Mouse (Mus musculus) brain, adult 2 months (tissue): ENCODE measurements around the gene Gm28036.

ENCODE experiments used
- DNase-seq: peaks from one replicate; pipeline ENCODE4 v3.0.0; 2011; ENCODE audit warnings: low read depth, low spot score

Gm28036 gene

GRCm38 (mm10) chr2:156084541-156084940 lies 42.4 kb downstream of the Gm28036 start:
- no peak for DNase-seq

GRCm38 (mm10) chr2:156080391-156080790 lies 46.5 kb downstream of the Gm28036 start:
- no peak for DNase-seq

- peak; percentile 77 for DNase-seq
Measured at GRCm38 (mm10) chr2:156079674-156080073, 47.2 kb downstream of the Gm28036 start.

- no peak for DNase-seq
Measured at GRCm38 (mm10) chr2:156079183-156079560, 47.7 kb downstream of the Gm28036 start.

- no peak for DNase-seq
Measured at GRCm38 (mm10) chr2:156078421-156079182, 48.3 kb downstream of the Gm28036 start.

GRCm38 (mm10) chr2:156077461-156077860 lies 49.4 kb downstream of the Gm28036 start:
- no peak for DNase-seq

- no peak for DNase-seq
Measured at GRCm38 (mm10) chr2:156073725-156074124, 53.2 kb downstream of the Gm28036 start.

GRCm38 (mm10) chr2:156071236-156071635 lies 55.7 kb downstream of the Gm28036 start:
- DNase-seq: no peak

- DNase-seq: peak; percentile 65
Measured at GRCm38 (mm10) chr2:156067916-156068315, 59.0 kb downstream of the Gm28036 start.

- no peak for DNase-seq
Measured at GRCm38 (mm10) chr2:156066126-156066525, 60.8 kb downstream of the Gm28036 start.

GRCm38 (mm10) chr2:156065099-156066041 lies 61.5 kb downstream of the Gm28036 start, which contains the start of gene Spag4:
Gene Spag4, plus strand, starts transcription at chr2:156065175.
- peak; percentile 61 for DNase-seq

GRCm38 (mm10) chr2:156052816-156053215 lies 74.1 kb downstream of the Gm28036 start, which contains the start of gene Fer1l4:
Gene Fer1l4, minus strand, starts transcription at chr2:156052947.
- DNase-seq: no peak

- DNase-seq: no peak
Measured at GRCm38 (mm10) chr2:156047929-156048328, 79.0 kb downstream of the Gm28036 start.

- no peak for DNase-seq
Measured at GRCm38 (mm10) chr2:156042903-156043302, 84.0 kb downstream of the Gm28036 start.

GRCm38 (mm10) chr2:156039390-156039789 lies 87.5 kb downstream of the Gm28036 start:
- no peak for DNase-seq

GRCm38 (mm10) chr2:156025482-156025881 lies 101.4 kb downstream of the Gm28036 start:
- DNase-seq: no peak
